Mouse (Mus musculus) forebrain, embryonic 10.5 days (tissue): ENCODE results near the gene Aox4. TPM values are rescaled to one million over a fixed set of nuclear protein-coding genes. Genes with fewer than 3 reads are reported as not detected.

Experiments used
- DNase-seq: peaks from one replicate; pipeline ENCODE4 v3.0.0-alpha.2; 2017; ENCODE audit warnings: low spot score; ENCODE audit errors: extremely low spot score
- H3K27ac ChIP-seq: fragments of 300-500 bp; sonication (generic); 2 replicates; pipeline ENCODE4 v1.5.1; 2016; ENCODE audit warnings: mild to moderate bottlenecking
- H3K27me3 ChIP-seq: fragments of 300-500 bp; sonication (generic); 2 replicates; pipeline ENCODE4 v1.6.1; 2016; ENCODE audit warnings: mild to moderate bottlenecking; ENCODE audit not compliant: poor library complexity, severe bottlenecking
- H3K36me3 ChIP-seq: fragments of 300-500 bp; sonication (generic); replicated peaks from 2 replicates; pipeline ENCODE4 v1.6.1; 2016; ENCODE audit warnings: mild to moderate bottlenecking, moderate library complexity
- H3K4me1 ChIP-seq: fragments of 300-500 bp; sonication (generic); 2 replicates; pipeline ENCODE4 v1.6.1; 2016
- H3K4me3 ChIP-seq: fragments of 300-500 bp; sonication (generic); 2 replicates; pipeline ENCODE4 v1.5.1; 2016; ENCODE audit warnings: mild to moderate bottlenecking, moderate library complexity
- H3K9me3 ChIP-seq: fragments of 300-500 bp; sonication (generic); 2 replicates; pipeline ENCODE4 v1.6.1; 2016; ENCODE audit warnings: mild to moderate bottlenecking, moderate library complexity
- WGBS: fragments of 180-500 bp; shearing (Covaris S2); methylation state at CpG from one replicate; pipeline ENCODE4 v1.1.7; 2016; 5-methylcytosine and 5-hydroxymethylcytosine counted together
- polyA plus RNA-seq: library from polyadenylated mRNA; unstranded; fragments of >200 nt; fragmentation: Nextera tagmentation; extraction: Ambion mirVana; gene quantifications from 2 replicates; pipeline ENCODE4 v1.2.1, GENCODE M21; 2016

Gene Aox4
- polyA plus RNA-seq, 1 experiment from 2014 or later, result not detected

DNA sequence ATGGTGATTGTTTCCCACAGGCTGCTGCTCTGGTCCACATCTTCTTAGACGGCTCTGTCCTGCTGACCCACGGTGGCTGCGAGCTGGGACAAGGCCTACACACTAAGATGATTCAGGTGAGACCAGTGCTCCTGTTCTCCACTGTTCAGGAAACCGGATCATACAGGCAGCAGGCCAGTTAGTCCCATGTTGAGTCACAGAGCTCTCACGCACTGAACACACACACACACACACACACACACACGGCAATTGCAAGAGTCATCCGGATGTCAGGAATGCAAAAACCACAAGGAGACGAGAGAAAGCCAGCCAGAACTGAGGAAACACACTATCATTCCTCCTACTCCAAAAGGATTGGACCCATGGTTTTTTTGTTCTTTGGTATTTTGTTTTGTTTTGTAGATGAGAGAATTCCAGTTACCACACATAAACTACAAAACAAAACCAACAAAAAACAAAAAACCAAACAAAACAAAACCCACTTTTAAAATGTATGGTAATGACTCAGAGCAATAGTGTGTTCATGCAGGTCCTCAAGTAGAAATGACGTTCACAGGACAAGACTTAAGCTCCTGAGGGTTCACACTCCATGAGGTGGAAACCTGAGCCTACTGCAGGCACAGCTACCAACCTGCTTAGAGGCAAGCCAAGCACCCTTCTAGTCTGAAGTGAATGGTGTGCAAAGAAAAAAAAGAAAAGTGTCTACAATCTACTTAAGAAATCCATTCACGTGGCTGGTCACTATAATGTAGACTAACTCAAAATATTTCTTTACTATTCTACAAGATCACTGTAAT is 47.2 kb downstream of the Aox4 start:
- no peak overlapping the region for H3K27ac ChIP-seq
- H3K4me1 ChIP-seq, result no peaks in the 10 kb centered on the region

DNA sequence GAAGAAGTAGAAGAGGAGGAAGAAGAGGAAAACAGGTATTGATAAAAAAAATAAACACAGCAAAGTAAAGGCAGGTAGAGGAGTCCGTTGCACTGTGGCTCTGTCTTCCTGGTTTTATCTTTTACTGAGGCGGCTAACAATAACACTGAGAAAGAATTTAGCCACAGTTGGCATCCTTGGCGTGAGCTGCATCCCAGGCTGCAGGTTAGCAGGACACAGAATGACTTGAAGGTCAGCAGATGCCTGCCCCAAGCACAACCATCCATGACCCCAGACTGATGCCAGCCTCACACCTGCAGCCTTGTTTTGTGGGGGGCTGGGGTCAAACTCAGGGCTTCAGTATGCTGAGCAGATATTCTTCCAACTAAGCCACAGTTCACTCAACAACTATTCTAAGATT is 50.1 kb downstream of the Aox4 start:
- no peak for DNase-seq
- WGBS, result 87% methylated on average over 3 of the region's 3 CpGs
- no peak overlapping the region for H3K27ac ChIP-seq

More for the DNA sequence above, 47.2 kb downstream of the Aox4 start:
- Histone ChIP-seq H3K9me3 (no peaks in the 10 kb centered on the region), H3K36me3 (no peaks in the 10 kb centered on the region), H3K4me3 (no peak overlapping the region), H3K27me3 (no peaks in the 10 kb centered on the region)
- WGBS, result 88% methylated on average over 10 of the region's 10 CpGs
- no peak for DNase-seq

DNA sequence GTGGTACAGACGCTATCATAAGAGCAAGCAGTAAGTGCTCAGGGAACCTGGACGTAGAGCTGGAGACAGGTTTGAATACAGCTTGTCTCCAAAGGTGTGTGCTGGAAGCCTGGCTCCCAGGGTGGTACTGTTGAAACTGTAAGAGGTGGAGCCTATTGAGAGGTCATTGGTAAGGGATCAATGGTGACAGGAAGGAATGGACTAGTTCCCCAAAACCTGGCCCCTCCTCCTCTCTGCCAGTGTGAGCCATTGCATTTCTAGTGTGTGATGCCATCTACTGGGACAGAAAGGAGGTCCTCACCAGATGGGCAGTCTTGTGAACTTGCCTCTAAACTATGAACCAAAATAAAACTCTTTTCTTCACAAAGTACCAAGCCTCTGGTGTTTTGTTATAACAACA is 58.0 kb downstream of the Aox4 start:
- Histone ChIP-seq H3K27ac (no peak overlapping the region), H3K4me3 (no peak overlapping the region), H3K9me3 (no peaks in the 10 kb centered on the region), H3K27me3 (peaks cover 3% of the 10 kb centered on the region; the same call in 1 of the 2 replicates), H3K4me1 (no peaks in the 10 kb centered on the region), H3K36me3 (no peaks in the 10 kb centered on the region)
- DNase-seq, result no peak
- WGBS, result 90% methylated on average over 2 of the region's 2 CpGs

More for the DNA sequence above, 50.1 kb downstream of the Aox4 start:
- Histone ChIP-seq H3K36me3 (no peaks in the 10 kb centered on the region), H3K27me3 (no peaks in the 10 kb centered on the region), H3K4me3 (no peak overlapping the region), H3K9me3 (no peaks in the 10 kb centered on the region), H3K4me1 (no peaks in the 10 kb centered on the region)

DNA sequence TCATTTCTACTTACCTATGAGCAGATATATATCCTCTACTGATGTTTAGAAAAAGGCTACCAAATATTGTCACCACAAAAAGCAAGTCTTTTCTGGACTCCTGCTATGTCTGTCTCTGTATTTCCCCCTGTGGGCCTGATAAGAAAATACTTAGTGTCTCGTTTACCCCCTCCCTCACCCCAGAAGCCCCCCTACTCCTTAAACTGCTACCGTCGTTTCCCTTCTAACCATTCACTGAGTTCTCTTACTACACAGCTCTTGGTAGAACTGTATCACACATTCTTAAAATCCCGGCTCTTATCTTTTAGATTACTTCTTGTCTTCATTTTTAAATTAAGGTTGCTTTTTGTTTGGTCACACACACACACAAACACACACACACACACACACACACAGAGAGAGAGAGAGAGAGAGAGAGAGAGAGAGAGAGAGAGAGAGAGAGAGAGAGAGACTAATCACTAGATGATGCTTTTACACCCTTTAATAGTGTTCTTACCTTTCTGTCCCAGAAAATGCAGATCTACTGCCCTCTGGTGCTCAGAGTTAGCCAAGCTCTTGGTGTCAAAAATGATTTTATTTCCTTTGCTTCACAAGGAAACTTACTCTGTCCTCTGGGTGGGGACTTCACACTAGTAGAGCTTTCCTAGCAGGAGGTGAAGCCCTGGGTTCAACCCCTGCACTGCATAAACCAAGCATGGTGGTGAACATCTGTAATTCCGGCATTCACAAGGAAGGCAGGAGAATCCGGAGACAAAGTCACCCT is 60.8 kb downstream of the Aox4 start:
- H3K9me3 ChIP-seq, result no peaks in the 10 kb centered on the region
- 62% methylated on average over 6 of the region's 6 CpGs for WGBS
- H3K4me1 ChIP-seq, result peaks cover 6% of the 10 kb centered on the region
- H3K36me3 ChIP-seq, result no peaks in the 10 kb centered on the region
- H3K4me3 ChIP-seq, result no peak overlapping the region
- no peak for DNase-seq
- H3K27ac ChIP-seq, result no peak overlapping the region
- peaks cover 3% of the 10 kb centered on the region; the same call in 1 of the 2 replicates for H3K27me3 ChIP-seq

DNA sequence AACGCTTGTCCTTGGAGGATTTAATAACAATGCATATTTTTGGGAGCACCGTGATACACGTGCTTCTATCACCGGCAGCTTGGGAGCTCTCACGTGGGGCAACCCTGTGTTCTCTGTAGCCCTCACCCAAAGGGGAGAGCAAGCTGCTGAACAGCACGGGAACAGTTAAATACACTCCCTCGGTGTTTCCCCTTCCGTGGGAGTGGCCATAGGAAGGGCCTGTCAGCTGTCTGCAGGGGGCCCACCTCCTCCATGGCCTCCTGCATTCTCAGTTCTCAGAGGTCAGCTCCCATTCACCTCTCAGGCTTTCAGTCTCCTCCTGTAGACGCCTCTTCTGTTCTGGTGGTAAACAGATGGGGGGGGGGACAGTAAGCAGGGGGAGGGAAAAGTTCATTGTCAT is 65.7 kb downstream of the Aox4 start:
- no peak for DNase-seq
- Histone ChIP-seq H3K27ac (no peak overlapping the region), H3K4me3 (no peak overlapping the region), H3K9me3 (no peaks in the 10 kb centered on the region), H3K4me1 (peaks cover 25% of the 10 kb centered on the region), H3K27me3 (no peaks in the 10 kb centered on the region), H3K36me3 (no peaks in the 10 kb centered on the region)
- WGBS, result 30% methylated on average over 9 of the region's 9 CpGs

DNA sequence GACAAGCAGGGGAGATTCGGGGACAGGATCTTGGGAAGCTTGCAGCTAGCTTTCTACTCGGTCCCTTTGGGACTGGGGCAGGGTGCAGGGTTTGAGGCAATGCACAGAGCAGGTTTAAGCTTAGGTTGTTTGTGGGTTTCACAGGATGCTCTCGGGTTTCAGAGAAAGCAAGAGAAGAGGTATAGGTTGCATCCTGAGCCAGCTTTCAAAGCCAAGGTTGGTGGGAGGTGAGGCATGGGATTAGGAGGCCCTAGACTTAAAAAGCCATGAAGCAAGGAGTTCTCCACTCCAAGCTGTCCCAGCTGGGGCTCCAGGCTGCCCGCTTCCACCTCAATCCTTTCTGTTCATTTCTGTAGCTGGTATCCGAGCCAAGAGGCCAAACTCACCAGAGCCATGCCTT is 67.8 kb downstream of the Aox4 start, which contains the start of gene Aox2:
Aox2 (plus strand) TSS at position 301 of the 400 bp plus-strand sequence.
- WGBS, result 69% methylated on average over 5 of the region's 5 CpGs
- no peak for DNase-seq
- Histone ChIP-seq H3K4me1 (peaks cover 28% of the 10 kb centered on the region), H3K27ac (0 out of 2 replicates have a peak within 1 kb of the TSS, but pooled peaks have one; percentile 15), H3K9me3 (no peaks in the 10 kb centered on the region), H3K4me3 (no peak within 1 kb of the TSS), H3K36me3 (no peaks in the 10 kb centered on the region), H3K27me3 (no peaks in the 10 kb centered on the region)

DNA sequence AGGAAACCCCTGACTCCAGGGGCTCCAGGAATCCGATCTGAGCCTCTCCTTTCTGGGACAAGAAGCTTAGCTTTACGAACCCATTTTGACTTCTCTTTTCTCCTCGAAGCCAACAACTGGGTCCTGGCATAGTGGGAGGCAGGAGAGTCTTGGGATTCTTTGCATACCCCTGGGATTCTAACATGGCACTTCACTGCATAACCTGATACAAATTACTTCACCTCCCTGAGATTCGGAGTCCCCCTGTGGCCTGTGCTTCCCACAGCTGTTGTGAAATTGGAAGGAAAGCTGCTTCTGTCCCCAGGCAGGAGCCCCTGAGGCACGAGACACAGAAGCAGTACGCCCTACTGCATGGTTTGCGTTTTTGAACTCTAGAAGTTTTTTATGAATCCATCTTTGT is 68.3 kb downstream of the Aox4 start:
- Histone ChIP-seq H3K27ac (no peak overlapping the region), H3K9me3 (no peaks in the 10 kb centered on the region)
- no peak for DNase-seq

DNA sequence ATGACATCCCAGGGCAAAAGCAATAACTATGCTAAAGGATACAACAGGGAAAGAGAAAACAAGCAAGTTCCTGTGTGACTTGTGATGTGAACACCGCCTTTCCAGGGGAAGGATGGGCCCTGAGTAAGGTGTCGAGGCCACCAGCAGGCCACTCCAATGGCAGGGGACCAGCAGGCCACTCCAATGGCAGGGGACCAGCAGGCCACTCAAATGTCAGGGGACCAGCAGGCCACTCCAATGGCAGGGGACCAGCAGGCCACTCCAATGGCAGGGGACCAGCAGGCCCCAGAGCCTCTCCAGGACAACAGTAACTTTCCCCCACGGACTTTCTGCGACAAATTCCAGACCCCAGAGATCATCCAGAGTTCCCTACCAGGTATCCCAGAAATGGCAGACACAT is 70.2 kb downstream of the Aox4 start:
- Histone ChIP-seq H3K9me3 (no peaks in the 10 kb centered on the region), H3K27me3 (no peaks in the 10 kb centered on the region), H3K4me3 (no peak overlapping the region), H3K27ac (0 out of 2 replicates have a peak overlapping the region, but pooled peaks have one; percentile 11), H3K4me1 (peaks cover 28% of the 10 kb centered on the region), H3K36me3 (no peaks in the 10 kb centered on the region)
- no peak for DNase-seq
- 87% methylated on average over 4 of the region's 4 CpGs for WGBS

More for the DNA sequence above, 68.3 kb downstream of the Aox4 start:
- WGBS, result 69% methylated on average over 7 of the region's 7 CpGs
- H3K27me3 ChIP-seq, result no peaks in the 10 kb centered on the region
- H3K4me3 ChIP-seq, result no peak overlapping the region
- H3K36me3 ChIP-seq, result no peaks in the 10 kb centered on the region
- H3K4me1 ChIP-seq, result peaks cover 28% of the 10 kb centered on the region

DNA sequence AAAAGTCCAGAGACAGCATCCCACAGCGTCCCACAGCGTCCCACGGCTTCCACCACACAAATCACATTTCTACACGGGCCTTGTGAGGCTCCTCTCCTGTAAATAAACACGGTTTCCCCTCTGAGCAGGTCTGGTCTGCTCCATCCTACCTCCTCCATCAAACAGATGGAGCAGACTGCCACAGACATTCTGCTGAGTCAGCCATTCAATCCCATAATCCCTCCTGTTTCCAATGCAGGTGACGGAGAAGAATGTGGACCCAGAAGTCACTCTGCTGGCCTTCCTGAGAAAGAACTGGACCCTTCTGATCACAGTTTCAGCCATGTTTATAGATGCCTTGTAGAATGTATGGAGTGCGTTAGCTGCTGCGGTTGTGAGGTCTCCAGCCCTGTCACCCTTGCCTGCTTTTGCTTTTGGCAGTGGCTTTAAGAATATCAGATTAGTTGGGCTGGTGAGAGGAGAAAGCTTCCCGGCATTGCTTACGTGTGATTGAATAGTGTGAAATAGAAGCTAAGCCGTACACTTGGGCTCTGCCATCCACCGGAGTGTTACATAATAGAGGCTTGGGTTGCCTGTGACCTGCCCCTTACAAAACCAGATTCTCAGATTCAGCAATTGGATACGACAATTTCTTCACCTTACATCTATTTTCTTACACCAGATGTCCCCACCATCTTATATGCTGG is 70.9 kb downstream of the Aox4 start:
- H3K4me1 ChIP-seq, result peaks cover 21% of the 10 kb centered on the region
- no peak overlapping the region for H3K4me3 ChIP-seq
- DNase-seq, result no peak
- no peaks in the 10 kb centered on the region for H3K9me3 ChIP-seq
- no peaks in the 10 kb centered on the region for H3K36me3 ChIP-seq
- 83% methylated on average over 13 of the region's 13 CpGs for WGBS
- H3K27ac ChIP-seq, result no peak overlapping the region
- H3K27me3 ChIP-seq, result no peaks in the 10 kb centered on the region

DNA sequence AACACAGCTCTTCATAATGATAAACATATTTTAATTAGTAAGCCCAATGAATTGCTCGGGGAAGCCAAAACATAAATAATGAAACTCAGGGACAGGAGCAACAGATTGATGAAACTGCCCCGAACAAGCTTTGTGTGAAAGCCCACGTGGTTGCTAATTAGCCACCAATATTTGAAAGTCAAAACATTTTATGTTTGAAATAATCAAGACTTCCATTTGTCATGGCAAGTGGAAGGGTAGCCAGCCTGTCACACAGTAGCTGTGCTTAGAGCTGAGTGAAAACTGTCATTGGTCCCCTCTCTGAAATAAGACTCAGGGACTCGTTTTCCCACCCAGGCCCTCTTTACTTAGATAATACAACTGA is 71.4 kb downstream of the Aox4 start:
- Histone ChIP-seq H3K9me3 (no peaks in the 10 kb centered on the region), H3K27me3 (no peaks in the 10 kb centered on the region), H3K4me1 (peaks cover 19% of the 10 kb centered on the region), H3K36me3 (no peaks in the 10 kb centered on the region), H3K4me3 (no peak overlapping the region), H3K27ac (no peak overlapping the region)
- DNase-seq, result no peak
- WGBS, result 87% methylated on average over 4 of the region's 4 CpGs

DNA sequence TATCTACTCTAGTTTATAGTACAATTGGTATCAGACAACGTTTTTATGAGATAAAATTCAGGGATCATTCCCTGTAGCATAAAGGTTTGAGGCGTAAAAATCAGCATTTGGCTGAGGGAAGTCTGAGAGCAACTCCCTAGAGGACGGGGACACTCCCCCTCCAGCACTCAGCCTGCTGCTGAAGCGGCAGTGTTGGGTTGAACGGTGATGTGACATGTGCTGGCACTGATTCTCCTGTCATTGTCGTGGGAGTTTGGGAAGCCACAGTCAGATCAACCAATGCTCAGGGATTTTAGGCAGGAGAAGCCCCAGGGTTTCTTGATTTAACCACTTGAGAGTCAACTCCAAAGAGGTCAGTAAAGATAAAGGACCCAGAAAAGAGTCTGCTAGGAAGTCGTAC is 74.3 kb downstream of the Aox4 start:
- no peak for DNase-seq
- Histone ChIP-seq H3K4me1 (0 out of 2 replicates have a peak, but pooled peaks cover 4% of the 10 kb centered on the region), H3K27me3 (no peaks in the 10 kb centered on the region), H3K27ac (no peak overlapping the region), H3K36me3 (no peaks in the 10 kb centered on the region), H3K9me3 (no peaks in the 10 kb centered on the region), H3K4me3 (no peak overlapping the region)
- WGBS, result 66% methylated on average over 7 of the region's 7 CpGs

DNA sequence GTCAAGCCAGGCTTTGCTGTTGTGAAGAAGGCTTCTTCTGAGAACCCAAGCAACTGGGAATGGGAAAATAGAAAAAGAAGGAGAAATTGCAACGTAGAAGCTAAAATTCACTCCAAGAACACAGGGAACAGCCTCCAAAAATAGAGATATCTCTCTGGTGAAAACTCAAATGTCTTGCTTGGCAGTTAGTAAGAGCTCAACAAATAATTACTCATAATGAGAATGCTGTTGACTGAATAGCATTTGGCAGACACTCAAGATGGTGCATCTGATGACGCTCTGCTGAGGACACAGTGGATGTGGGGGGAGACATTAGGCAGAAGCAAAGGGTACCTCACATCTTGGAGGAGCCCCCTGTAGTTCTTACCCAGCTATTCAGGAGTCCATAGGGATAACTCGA is 77.9 kb downstream of the Aox4 start:
- WGBS, result 84% methylated on average over 3 of the region's 3 CpGs
- H3K27ac ChIP-seq, result no peak overlapping the region

More for the DNA sequence above, 77.9 kb downstream of the Aox4 start:
- Histone ChIP-seq H3K36me3 (no peaks in the 10 kb centered on the region), H3K4me3 (no peak overlapping the region), H3K9me3 (no peaks in the 10 kb centered on the region), H3K27me3 (no peaks in the 10 kb centered on the region), H3K4me1 (peaks cover 10% of the 10 kb centered on the region)
- DNase-seq, result no peak
